Mouse (Mus musculus) G1E-ER4 (cell line): ENCODE results near the gene Prss43. TPM values are rescaled to one million over a fixed set of nuclear protein-coding genes. Genes with fewer than 3 reads are reported as not detected.

Source experiments
- GATA1 ChIP-seq: IDR thresholded peaks from one replicate; pipeline ENCODE4 v1.8.0; 2012; ENCODE audit warnings: low read length, inconsistent platforms
- polyA plus RNA-seq: library from polyadenylated mRNA; stranded (reverse); fragments of >175 nt; gene quantifications from 2 replicates; pipeline ENCODE4 v1.2.3, GENCODE M21; 2012

Prss43 gene
- polyA plus RNA-seq = not detected in 2 replicates

DNA sequence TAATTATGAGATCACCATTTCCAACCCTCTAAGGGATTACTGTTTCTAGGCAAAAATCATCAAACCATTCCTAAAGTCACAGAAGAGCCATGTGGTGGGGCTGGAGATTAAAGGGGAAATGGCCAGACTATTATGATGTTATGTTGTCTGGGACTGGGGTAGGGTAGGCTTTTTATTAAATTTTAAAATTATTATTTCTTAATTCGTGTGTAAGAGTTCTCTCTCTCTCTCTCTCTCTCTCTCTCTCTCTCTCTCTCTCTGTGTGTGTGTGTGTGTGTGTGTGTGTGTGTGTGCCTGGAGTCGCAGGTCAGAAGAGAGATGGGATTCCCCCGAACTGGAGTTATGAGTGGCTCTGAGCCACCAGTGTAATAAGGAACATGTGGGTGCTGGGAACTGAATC is at the start of gene Prss43:
Gene Prss43, plus strand, starts transcription at position 301 of the 400 bp plus-strand sequence.
- TF ChIP-seq GATA1 = no peak

DNA sequence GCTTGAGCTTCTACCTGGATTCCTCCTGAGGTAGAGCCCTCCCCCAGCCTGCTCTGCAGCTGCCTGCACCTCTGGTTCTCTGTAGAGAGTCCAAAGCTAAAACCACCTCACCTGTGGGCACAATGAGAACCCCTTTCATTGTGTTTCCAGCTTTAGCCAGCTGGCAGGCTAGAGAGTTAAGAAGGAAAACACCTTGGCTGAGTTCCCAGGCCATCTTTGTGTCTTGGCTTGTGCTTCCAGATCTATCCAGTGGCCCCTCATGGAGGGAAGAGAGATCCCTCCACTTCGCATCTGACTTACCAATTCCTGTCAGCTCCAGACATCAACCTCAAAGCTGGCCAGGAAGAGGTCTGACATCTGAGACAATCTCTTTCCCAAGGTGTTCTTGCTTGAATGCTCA is 48.4 kb upstream of the Prss43 start:
- TF ChIP-seq GATA1 = no peak

DNA sequence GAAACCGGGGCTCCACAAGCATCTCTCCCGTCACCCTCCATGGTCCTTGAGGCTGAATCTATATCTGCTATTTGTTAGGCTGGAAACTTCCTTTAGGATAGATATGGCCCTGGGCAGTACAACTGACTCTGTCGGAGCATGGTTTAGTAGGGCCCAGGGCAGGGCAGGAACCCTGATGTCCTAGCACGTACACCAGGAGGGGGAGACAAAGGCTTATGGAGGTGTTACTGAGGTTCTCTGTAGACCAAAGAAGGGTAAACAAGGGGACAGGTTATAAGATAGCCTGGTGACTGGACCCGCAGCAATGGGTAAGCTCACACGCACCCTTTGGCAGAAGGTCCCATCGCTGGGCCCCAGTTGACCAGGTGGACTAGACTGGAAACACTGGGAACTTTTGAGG is 47.9 kb upstream of the Prss43 start:
- no peak for TF ChIP-seq GATA1

DNA sequence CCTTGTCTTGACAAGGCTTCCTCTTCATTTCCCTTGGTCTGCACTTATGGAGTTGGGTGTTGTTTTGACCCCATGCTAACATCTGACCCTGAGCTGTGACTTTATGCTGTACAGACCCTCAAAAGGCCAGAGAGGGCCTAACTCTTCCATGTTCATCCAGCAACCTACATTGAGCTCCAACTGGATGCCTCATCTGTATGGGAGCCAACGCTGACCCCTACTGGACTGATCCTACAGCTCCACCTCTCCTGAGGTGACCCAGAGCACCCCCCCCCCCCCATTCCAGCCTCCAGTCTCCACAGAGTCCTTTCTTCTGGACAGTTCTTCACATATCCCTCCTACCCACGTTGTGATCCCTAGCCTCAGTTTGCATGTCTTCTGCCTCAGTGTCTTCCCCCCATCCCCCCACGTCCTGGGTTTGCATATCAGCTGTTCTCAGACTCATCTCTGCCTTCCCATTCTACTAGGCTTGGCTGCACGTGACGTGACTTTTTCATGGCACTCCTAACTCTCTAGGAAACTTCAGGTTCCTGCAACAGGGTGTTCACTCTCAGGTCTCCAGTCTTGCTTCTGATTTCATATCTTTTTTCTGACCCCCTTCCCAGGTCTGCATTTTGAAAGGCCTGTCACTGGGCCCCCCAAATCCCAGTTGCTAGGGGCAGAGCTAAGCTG is 47.1 kb upstream of the Prss43 start:
- no peak for TF ChIP-seq GATA1

DNA sequence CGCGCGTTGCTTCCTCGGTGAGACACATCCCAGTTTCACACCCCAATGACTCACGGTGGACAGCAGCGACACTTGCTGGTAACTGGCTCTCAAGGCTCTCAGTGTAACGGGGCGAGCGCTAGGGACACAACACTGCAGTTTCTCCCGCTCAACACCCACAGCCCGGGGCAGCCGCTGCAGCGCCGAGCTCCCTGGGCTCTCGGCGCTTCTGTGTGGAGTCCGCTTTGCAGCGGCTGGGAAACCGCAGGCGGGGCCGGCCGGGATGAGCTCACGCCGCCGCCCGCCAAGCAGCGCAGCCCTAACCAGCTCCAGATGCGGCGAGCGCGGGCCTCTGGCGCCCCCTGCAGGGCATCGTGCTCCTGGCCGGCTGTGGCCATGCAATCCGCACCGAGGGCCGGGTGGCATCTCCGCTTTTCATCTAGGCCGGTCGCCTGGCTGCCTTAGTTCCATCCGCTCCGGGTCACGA is 45.2 kb upstream of the Prss43 start:
- no peak for TF ChIP-seq GATA1

DNA sequence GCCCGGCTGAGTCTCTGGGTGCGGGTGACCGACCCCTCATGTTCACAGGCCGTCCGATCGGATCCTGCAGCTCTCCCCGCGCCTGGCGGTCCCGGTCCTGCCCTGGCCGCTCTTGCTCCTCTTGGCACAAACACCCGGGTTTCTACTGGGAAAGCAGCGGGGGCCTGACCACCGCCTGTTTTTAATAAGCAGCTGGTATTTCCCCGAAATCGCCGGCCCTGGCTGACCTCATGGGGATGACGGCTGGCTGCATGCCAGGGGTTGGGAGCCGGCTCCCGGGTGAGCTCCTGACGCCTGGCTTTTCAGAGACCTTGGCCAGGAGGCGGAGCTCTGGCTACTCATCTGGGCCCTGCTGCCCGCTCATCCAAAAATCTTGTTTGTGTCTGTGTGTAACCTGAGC is 44.8 kb upstream of the Prss43 start:
- TF ChIP-seq GATA1 = no peak

DNA sequence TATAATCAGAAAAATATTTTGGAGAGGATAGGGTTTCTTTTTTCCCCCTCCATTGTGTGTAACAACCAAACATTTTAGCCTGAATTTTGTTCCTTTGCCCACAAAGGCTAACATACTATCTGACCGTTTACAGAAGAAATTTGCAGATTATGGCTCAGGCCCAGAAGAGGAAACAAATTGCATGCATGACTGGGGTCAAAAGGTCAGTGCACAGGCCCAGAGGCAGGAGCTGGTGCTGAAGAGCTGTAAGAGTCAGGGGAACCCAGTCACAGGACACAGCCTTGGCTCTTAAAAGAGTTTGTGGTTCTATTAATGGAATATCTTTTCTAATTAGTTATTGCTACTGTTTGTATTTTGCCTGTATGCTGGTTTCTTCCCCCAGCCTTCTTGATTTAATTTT is 42.9 kb upstream of the Prss43 start:
- TF ChIP-seq GATA1 = no peak

DNA sequence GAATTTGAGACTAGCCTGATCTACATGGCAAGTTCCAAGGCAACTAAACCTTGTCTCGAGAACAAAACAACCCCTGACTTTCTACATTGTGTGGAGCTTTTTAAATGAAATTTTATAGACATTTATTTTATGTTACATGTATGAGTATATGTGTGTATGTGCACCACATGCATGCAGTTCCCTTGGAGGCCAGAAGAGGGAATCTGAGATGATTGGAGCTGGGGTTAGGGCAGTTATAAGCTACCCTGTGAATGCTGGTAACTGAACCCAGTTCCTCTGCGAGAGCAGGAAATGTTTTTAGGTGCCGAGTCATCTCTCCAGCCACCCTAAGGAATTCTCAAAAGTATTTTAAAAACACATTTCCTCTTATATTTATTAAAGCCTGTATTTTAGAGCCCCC is 38.3 kb upstream of the Prss43 start:
- no peak for TF ChIP-seq GATA1

DNA sequence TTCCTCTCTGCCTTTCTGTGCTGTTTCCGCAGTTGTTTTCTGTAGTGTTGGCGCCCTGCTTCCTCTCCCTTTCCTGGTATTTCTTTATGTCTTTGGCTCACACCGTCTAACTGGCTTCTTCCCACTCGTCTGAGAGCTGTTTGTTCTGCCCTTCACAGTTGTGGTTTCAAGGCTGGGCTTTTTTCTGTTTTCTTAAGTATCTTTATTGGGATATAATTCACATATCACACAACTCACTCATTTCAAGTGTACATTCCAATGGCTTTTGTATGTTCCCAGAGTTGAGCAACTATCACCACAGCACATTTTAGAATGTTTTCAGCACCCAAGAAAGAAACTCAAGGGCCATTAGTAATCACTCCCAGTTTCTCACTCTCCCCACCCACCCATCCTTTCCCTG is 36.0 kb upstream of the Prss43 start:
- TF ChIP-seq GATA1 = no peak

DNA sequence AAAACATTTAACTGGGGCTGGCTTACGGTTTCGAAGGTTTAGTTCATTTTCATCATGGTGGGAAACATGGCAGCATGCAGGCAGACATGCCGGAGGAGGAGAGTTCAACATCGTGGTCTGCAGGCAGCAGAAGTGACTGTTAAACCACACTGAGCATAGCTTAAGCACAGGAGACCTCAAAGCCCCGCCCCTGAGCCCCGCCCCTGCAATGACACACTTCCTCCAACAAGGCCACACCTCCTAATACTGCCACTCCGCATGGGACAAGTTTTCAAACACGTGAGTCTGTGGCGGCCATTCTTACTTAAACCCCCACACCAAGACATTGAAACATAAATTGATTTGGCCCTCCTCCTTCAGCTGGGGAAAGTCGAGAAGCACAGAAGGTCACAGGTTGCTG is 29.5 kb upstream of the Prss43 start:
- TF ChIP-seq GATA1 = no peak

DNA sequence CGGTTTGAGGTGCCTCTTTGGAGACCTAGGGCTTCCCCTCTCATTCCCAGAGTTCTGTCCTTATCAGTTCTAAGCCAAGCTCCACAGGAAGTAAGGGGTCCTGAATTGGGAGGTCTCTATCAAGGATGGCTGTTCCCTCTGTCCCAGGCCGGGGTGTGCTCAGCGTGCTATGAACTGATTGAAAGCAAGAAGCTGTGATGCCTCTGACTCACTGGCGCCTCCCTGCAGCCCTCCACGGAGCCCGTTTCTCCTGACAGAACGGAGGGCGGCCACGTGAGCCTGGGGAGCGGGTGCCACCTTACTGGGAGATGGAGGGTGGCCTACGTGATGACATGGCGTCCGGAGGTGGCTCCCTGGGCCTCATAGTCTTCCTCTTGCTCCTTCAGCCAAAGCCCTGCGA is 28.6 kb upstream of the Prss43 start, which contains the start of gene Prss42:
Gene Prss42, plus strand, starts transcription at position 301 of the 400 bp plus-strand sequence.
- TF ChIP-seq GATA1 = no peak

DNA sequence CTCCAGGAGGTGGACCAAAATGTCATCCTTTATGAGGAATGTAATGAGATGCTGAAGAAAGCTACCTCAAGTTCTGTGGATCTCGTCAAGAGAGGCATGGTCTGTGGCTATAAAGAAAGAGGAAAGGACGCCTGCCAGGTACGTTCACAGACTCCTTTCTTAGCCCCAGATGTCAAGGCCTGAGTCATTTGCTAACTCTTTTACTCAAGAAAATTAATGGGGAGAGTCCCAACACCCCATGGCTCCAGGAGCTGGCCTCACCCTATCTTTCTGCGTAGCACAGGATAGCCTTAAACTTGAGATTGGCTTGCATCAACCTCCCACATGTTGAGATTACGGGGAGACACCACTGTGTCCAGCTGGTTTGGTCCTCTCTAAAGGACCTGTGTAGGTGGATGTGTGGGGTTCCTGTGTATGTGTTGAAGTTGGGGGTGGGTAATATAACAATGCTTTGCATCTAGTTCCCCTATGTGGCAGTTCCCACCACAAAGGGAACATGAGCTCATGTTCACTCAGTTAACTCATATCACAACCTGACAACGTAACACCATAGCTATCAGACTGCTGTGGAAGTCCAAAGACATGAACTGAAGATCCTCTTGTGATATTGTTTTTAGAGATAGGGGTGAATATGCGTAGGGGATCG is 25.5 kb upstream of the Prss43 start:
- no peak for TF ChIP-seq GATA1

DNA sequence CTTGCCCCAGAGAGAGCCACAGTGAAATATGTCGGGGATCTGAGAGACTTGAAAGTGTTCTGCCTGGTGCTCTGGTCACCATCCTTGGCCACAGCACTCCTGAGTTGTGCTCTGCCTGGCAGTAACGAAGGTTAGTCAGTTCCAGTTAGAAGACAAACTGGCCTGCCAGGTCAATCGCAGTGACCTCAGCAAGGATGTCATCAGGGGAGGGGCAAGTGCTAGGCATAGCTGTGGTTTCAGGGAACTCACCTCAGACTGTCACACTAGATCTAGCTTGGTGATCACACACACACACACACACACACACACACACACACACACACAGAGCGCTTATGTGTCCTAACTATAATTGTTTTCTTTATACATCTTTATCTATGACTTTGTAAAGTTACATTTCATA is 23.2 kb upstream of the Prss43 start:
- TF ChIP-seq GATA1 = no peak

DNA sequence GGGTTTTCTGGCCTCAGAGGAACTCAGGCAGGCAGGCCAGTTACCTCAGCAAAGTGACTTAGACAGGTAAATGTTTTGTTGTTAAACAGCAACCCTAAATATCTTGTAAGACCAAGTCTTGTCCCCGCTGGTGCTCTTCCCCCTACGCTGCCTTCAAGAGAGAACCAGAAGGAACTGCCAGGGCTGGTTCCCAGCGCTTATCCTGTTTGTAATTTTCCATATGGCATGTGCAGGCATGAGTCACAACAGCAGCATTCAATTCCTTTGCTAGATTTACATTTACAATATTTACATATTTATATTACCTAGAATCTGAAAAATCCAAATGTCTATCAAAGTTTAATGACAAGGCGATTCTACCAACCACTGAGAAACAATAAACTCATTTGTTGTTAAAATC is 16.4 kb upstream of the Prss43 start:
- no peak for TF ChIP-seq GATA1

DNA sequence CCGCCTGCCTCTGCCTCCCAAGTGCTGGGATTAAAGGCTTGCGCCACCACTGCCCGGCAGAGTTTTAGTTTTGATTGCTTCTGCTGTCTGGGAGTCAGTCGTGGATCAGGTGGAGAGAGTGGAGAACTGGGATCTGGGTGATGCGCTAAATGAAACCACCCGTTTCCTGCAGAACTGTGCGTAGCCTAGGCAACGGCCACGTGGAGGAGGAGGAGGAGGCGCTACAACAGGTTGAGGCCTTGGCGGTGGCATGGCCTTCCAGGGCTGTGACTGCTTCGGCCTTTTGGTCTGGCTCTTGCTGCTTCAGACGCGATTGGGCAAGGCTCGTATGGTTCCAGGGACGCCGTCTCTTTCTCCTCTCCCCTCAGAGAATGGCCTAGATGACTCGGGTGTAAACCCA is 12.7 kb upstream of the Prss43 start, which contains the start of gene Prss44:
Gene Prss44, plus strand, starts transcription at position 206 of the 400 bp plus-strand sequence.
- no peak for TF ChIP-seq GATA1

DNA sequence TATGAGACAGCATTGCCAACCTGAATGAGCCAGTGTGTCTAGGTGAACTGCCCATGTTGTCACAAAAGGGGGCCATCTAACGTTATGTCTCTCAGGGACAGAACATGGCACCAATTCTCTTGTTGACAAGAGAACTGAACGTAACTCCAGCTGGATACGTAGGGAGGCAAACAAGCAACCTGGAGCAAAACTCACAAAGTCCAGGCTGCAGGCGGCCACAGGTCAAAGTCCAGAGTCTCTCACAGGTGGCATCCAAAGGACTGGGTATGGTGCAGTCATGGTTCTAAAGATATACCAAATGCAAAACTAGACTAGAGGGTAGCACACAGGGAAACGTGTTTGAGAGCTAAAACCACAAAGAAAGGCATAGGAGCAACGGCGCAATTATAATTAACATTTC is 5.1 kb upstream of the Prss43 start:
- no peak for TF ChIP-seq GATA1

DNA sequence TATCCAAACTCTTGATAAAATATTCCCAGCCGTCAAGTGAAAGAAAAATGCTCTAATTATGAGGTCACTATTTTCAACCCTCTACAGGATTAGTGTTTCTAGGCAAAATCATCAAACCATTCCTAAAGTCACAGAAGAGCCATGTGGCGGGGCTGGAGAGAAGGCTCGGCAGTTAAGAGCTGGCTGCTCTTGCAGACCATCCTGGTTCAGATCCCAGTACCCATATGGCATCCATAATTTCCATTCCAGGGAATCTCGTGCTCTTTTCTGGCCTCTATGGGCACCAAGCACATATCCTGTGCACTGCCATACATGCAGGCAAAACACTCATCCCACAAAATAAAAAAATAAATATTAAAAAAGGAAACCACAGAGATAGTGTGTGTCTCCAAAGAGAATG is 1.1 kb upstream of the Prss43 start:
- TF ChIP-seq GATA1 = no peak
